Mouse (Mus musculus) megakaryocyte-erythroid progenitor cell, adult 5 weeks (primary cell): ENCODE measurements around the gene Pitpnm2. TPM values are rescaled to one million over a fixed set of nuclear protein-coding genes. Genes with fewer than 3 reads are reported as not detected.

ENCODE experiments used
- polyA plus RNA-seq: library from polyadenylated mRNA; stranded (reverse); fragments of >175 nt; gene quantifications from 2 replicates; pipeline ENCODE4 v1.2.3, GENCODE M21; 2012

The Pitpnm2 gene
- polyA plus RNA-seq = 30.5 and 38.8 TPM in 2 replicates

DNA sequence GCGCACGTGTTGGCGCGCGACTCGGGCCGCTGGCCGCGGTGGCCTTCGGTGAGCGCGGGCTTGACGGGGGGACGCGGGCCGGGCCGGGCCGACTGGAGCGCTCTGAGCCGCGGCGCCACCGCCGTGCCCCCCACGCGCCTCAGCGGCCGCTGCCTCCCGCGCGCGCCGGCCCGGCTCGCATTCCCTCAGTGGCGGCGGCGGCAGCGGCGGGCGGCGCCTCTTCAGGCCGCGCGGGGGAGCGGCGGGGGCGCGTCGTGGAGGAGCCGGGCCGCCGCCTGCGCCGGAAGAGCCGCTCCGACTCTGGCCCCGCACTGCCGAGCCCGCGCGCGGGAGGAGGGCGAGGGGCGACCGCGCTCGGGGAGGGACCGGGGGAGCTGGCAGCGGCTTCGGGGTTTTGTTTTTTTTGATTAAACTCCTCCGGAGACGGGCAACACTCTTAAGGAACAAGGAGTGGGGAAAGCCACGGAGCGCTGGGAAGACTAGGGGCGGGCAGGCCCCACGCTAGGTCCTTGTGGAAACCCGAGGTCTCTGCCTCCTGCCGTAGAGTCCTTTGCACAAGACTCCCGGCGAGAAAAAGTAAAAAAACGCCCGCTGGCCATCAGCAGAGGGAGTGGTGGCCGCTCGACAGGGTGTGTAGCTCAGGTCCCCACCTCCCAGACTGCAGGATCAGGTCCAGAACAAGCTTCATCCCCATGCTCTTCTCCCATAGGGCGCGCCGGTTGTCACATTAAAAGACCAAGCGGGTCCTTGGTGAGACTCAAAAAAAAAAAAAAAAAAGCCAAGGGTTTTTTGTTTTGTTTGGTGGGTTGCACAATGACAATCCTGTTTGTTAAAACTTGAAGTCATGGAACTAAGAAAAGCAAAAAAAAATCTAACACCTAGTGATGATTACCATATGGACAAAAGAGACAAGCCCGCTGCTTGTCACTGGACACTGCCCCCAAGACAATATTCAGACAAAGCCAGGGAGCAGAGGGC is at the start of gene Pitpnm2:
Gene Pitpnm2, minus strand, starts transcription at position 147 of the 978 bp plus-strand sequence.

DNA sequence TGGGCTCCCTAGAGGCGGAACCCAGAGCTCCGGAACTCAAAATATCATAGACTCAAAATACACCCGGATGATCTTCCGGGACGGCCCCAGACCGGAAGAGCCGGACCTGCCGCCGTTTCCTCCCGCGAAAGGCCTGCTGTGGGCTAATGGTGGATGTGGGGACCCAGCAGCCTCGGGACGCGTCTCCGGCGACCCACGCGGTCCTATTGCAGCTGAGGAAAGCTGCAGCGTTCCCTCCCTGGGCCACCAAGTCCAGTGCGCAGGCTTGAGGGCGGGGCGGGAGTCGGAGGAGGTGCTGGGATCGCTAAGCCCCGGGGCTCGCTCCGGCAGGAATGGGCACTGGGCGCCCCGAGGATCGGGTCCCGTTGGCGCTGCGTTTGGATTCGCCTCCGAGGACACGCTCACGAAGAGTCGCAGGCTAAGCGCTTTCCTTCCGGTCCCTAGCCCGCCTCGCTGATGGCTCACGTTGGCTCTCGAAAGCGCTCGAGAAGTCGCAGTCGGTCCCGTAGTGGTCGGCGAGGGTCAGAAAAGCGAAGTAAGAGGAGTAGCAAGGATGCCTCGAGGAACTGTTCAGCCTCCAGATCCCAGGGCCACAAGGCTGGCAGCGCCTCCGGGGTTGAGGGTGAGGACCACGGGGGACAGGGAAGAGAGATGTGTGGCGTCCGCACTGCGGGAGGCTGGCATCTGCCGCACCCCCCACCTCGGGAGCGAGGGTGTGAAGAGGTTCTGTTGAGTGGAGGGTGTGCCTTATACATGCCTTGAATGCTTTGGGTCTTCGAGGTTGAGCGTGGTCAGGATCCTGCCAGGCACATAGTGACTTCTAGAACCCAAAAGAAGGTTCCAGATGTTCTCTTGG is 133.3 kb downstream of the Pitpnm2 start, which contains the start of gene Arl6ip4:
Gene Arl6ip4, plus strand, starts transcription at position 100 of the 856 bp plus-strand sequence.

GRCm38 (mm10) chr5:124111742-124112497 is 137.6 kb downstream of the Pitpnm2 start, which contains the start of gene Ogfod2:
Gene Ogfod2 (plus strand): TSS chr5:124112297.

DNA sequence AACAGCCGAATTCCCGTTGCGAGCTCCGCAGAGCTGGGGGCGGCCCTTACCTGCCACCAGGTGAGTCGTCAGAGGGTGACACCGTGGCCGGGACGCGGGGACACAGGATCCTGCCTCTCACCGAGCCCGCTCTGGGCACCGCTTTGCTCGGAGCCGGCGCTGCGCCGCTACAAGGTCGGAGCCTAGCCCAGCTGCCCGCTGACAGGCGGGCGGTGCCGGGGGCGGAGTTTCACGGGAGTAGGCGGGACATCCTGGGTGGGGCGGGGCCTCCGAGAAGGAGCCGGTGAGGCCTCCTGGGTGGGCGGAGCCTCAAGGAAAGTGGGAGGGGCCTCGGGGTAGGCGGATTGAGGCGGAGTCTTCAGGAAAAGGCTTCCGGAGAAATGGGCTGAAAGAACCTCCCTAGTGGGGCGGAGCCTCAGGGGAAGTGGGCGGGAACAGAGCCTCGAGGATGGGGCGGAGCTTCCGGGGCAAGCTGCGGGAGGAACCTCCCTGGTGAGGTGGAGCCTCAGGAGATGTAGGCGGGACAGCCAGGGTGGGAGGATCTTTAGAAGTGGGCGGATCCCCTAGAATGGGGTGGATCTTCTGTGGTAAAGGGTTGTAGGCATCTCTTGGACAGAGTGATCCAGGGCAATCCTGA is 153.8 kb downstream of the Pitpnm2 start, which contains the start of gene Abcb9:
Gene Abcb9, minus strand, starts transcription at position 203 of the 637 bp plus-strand sequence.

Other genes with a start within 250 kb of the Pitpnm2 start
- gene Vps37b, start 217.5 kb downstream of the Pitpnm2 start, polyA plus RNA-seq = 318 and 356 TPM in 2 replicates
- gene Abcb9, start 154.0 kb downstream of the Pitpnm2 start, polyA plus RNA-seq = 3.7 and 4.2 TPM in 2 replicates
- 68.0 and 69.8 TPM in 2 replicates for gene Ogfod2, start 137.5 kb downstream of the Pitpnm2 start, polyA plus RNA-seq
- 98.5 and 111 TPM in 2 replicates for gene Arl6ip4, start 133.7 kb downstream of the Pitpnm2 start, polyA plus RNA-seq
- gene Mphosph9, start 78.2 kb upstream of the Pitpnm2 start, polyA plus RNA-seq = 2.7 and 3.5 TPM in 2 replicates
- gene 2810006K23Rik, start 78.3 kb upstream of the Pitpnm2 start, polyA plus RNA-seq = 5.5 and 6.2 TPM in 2 replicates
- 205 and 224 TPM in 2 replicates for gene Cdk2ap1, start 113.3 kb upstream of the Pitpnm2 start, polyA plus RNA-seq
- 10.8 and 18.2 TPM in 2 replicates for gene Sbno1, start 176.2 kb upstream of the Pitpnm2 start, polyA plus RNA-seq
- 247 and 284 TPM in 2 replicates for gene Kmt5a, start 190.2 kb upstream of the Pitpnm2 start, polyA plus RNA-seq
- gene Rilpl2, start 228.6 kb upstream of the Pitpnm2 start, polyA plus RNA-seq = 93.7 and 113 TPM in 2 replicates
- 18.1 and 20.6 TPM in 2 replicates for gene Snrnp35, start 233.4 kb upstream of the Pitpnm2 start, polyA plus RNA-seq